Mouse (Mus musculus) myocyte (in vitro differentiated cells): ENCODE data around the gene Sdk2.

Source experiments
- CEBPB ChIP-seq: IDR thresholded peaks from 2 replicates; pipeline ENCODE4 v1.6.1; 2011; ENCODE audit warnings: mild to moderate bottlenecking, moderate library complexity; ENCODE audit not compliant: poor library complexity, insufficient read depth, severe bottlenecking
- E2F4 ChIP-seq: IDR thresholded peaks from one replicate; pipeline ENCODE4 v1.6.1; 2011; ENCODE audit warnings: mild to moderate bottlenecking, control low read depth, moderate library complexity; ENCODE audit not compliant: insufficient read depth
- MAX ChIP-seq: IDR thresholded peaks from one replicate; pipeline ENCODE4 v1.6.1; 2011; ENCODE audit warnings: low read depth, mild to moderate bottlenecking, control low read depth
- MYOD1 ChIP-seq, 3 experiments: IDR thresholded peaks; one replicate each; pipeline ENCODE4 v1.6.1; 2011; ENCODE audit warnings: control low read depth in 2 of 3, low read depth in 2 of 3, mild to moderate bottlenecking in 2 of 3, moderate library complexity in 1 of 3; ENCODE audit not compliant: insufficient read length in 2 of 3, control insufficient read depth in 1 of 3
- MYOG ChIP-seq, 3 experiments: IDR thresholded peaks; one replicate each; pipeline ENCODE4 v1.6.1; 2011; ENCODE audit warnings: control low read depth in 2 of 3, low read depth in 2 of 3, mild to moderate bottlenecking in 2 of 3; ENCODE audit not compliant: insufficient read length in 2 of 3, control insufficient read depth in 1 of 3, insufficient read depth in 1 of 3
- POLR2A ChIP-seq: IDR thresholded peaks from one replicate; pipeline ENCODE4 v1.6.1; 2011; ENCODE audit warnings: low read depth, mild to moderate bottlenecking, control low read depth, moderate library complexity; ENCODE audit not compliant: insufficient read length
- POLR2AphosphoS2 ChIP-seq: IDR thresholded peaks from one replicate; pipeline ENCODE4 v1.6.1; 2011; ENCODE audit warnings: low read depth, control low read depth; ENCODE audit not compliant: insufficient read length
- REST ChIP-seq: IDR thresholded peaks from one replicate; pipeline ENCODE4 v1.6.1; 2011; ENCODE audit warnings: mild to moderate bottlenecking, control low read depth, moderate library complexity; ENCODE audit not compliant: insufficient read depth, insufficient read length
- SRF ChIP-seq: IDR thresholded peaks from one replicate; pipeline ENCODE4 v1.6.1; 2011; ENCODE audit warnings: low read depth; ENCODE audit not compliant: control insufficient read depth, insufficient read length
- TCF12 ChIP-seq: IDR thresholded peaks from one replicate; pipeline ENCODE4 v1.6.1; 2011; ENCODE audit warnings: mild to moderate bottlenecking, control low read depth; ENCODE audit not compliant: poor library complexity, insufficient read depth, severe bottlenecking
- TCF3 ChIP-seq: IDR thresholded peaks from one replicate; pipeline ENCODE4 v1.6.1; 2011; ENCODE audit warnings: low read depth, control low read depth; ENCODE audit not compliant: insufficient read length
- USF1 ChIP-seq: IDR thresholded peaks from one replicate; pipeline ENCODE4 v1.6.1; 2011; ENCODE audit warnings: low read depth, mild to moderate bottlenecking, control low read depth, moderate library complexity

GRCm38 (mm10) chr11:113883031-113883430, 183.8 kb downstream of the Sdk2 start:
- TF ChIP-seq REST (no peak), TCF12 (no peak), POLR2A (no peak), MYOD1 (IDR thresholded peaks at IDR 0.05; ENCODE audit: control insufficient read depth in 1 of 3, insufficient read length in 2 of 3, low read depth in 2 of 3) (no peak), USF1 (no peak), E2F4 (no peak), MAX (no peak), POLR2AphosphoS2 (no peak), CEBPB (no peak), TCF3 (no peak), MYOG (IDR thresholded peaks at IDR 0.05; ENCODE audit: control insufficient read depth in 1 of 3, insufficient read depth in 1 of 3, insufficient read length in 2 of 3, low read depth in 2 of 3) (no peak), SRF (no peak)
